Mouse (Mus musculus) liver, postnatal 0 days (tissue): ENCODE results near the gene Etfdh.
A peak's percentile ranks its signal among the peaks of the same experiment; 100 is the strongest.

Source experiments
- CTCF ChIP-seq: sonication (generic); IDR thresholded peaks from 2 replicates; pipeline ENCODE4 v1.5.1; 2016; ENCODE audit warnings: antibody characterized with exemption, low read depth
- EP300 ChIP-seq: IDR thresholded peaks from 2 replicates; pipeline ENCODE4 v1.6.1; 2016; ENCODE audit warnings: antibody characterized with exemption, low read depth, mild to moderate bottlenecking

DNA sequence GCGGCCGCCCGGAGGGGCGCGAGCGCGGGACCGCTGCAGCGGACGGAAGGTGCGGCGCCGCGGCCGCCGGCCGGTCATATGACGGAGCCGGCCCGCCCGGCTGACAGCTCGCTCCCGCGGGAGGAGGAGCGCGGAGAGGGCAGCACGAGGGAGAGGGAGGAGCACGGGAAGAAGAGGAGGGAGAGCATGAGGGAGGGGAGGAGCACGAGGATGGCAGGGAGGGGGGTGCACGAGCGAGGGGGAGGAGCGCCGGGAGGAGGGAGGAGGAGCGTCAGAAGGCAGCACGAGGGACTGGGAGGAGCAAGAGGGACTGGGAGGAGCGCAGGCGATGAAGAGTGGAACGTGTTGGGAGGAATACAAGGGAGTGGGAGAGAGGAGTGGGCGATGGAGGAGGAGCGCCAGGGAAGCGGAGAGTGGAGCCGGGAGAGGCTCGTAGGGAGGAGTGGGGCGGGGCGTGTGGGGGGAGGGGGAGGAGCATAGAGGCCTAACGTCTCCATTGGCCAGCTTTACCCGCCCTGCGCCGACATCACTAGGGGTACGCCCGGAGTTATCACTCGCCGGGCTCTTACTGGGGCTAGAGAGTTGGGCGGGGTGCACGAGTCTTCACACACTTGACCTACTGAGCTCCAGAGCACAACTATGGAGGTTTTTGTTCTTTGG, 61.5 kb downstream of the Etfdh start, which contains the start of gene Fnip2:
- no peak for TF ChIP-seq CTCF
- peak; percentile 49; the same call in 1 of the 2 replicates for TF ChIP-seq EP300
